Mouse (Mus musculus): ENCODE measurements around the gene Erlin1.

The Erlin1 gene

GRCm38 (mm10) chr19:43995427-43995826 is 74.2 kb downstream of the Erlin1 start:
- no peak for DNase-seq

GRCm38 (mm10) chr19:43992464-43992863 is 77.1 kb downstream of the Erlin1 start:
- no peak for DNase-seq

- no peak for DNase-seq
Observed at GRCm38 (mm10) chr19:43990362-43990761, 79.2 kb downstream of the Erlin1 start.

- peak; percentile 75 for DNase-seq
Observed at GRCm38 (mm10) chr19:43986069-43986794, 83.4 kb downstream of the Erlin1 start, which contains the start of gene Cpn1. Gene Cpn1, minus strand, starts transcription at chr19:43986556.

Measured in kidney, postnatal 14 days (tissue).